Mouse (Mus musculus) ES-E14 (cell line): ENCODE data around the gene Il13ra1. TPM values are rescaled to one million over a fixed set of nuclear protein-coding genes. Genes with fewer than 3 reads are reported as not detected.

Experiments
- DNase-seq: peaks from one replicate; pipeline ENCODE4 v3.0.0-alpha.2; 2013; ENCODE audit warnings: low read depth, low spot score
- H3K27ac ChIP-seq: 2 replicates; pipeline ENCODE4 v1.5.1; 2012; ENCODE audit warnings: low read depth, mild to moderate bottlenecking, low read length, moderate library complexity, mixed read lengths; ENCODE audit not compliant: poor library complexity, insufficient read depth, severe bottlenecking
- H3K36me3 ChIP-seq: 2 replicates; pipeline ENCODE4 v1.6.1; 2012; ENCODE audit warnings: mild to moderate bottlenecking, low read length, moderate library complexity, mixed read lengths; ENCODE audit not compliant: control insufficient read depth, poor library complexity, insufficient read depth, severe bottlenecking
- H3K4me1 ChIP-seq, 2 experiments: fragments of 150-350 bp in 1 of 2; sonication (generic) in 1 of 2; 2 replicates each; pipeline ENCODE4 v1.6.1; 2012; ENCODE audit warnings: low read length in 2 of 2, mild to moderate bottlenecking in 1 of 2, mixed read lengths in 1 of 2; ENCODE audit not compliant: control insufficient read depth in 2 of 2, insufficient read depth in 2 of 2, poor library complexity in 1 of 2
- H3K4me3 ChIP-seq, 2 experiments: fragments of 150-350 bp in 1 of 2; sonication (generic) in 1 of 2; 2 replicates each; pipeline ENCODE4 v1.5.1; 2012; ENCODE audit warnings: low read length in 2 of 2, low read depth in 1 of 2, mild to moderate bottlenecking in 1 of 2, mixed read lengths in 1 of 2; ENCODE audit not compliant: insufficient read depth in 1 of 2, poor library complexity in 1 of 2, severe bottlenecking in 1 of 2
- H3K9ac ChIP-seq: 2 replicates; pipeline ENCODE4 v1.6.1; 2012; ENCODE audit warnings: low read depth, mild to moderate bottlenecking, low read length, mixed read lengths; ENCODE audit not compliant: poor library complexity, insufficient read depth, severe bottlenecking
- H3K9me3 ChIP-seq: fragments of 150-350 bp; sonication (generic); 2 replicates; pipeline ENCODE4 v1.6.1; 2012; ENCODE audit warnings: low read depth, mild to moderate bottlenecking, low read length; ENCODE audit not compliant: control insufficient read depth, insufficient read depth
- CHD2 ChIP-seq: IDR thresholded peaks from 2 replicates; pipeline ENCODE4 v1.6.1; 2014; ENCODE audit warnings: mild to moderate bottlenecking, low read depth, low read length, inconsistent platforms
- HCFC1 ChIP-seq: IDR thresholded peaks from 2 replicates; pipeline ENCODE4 v1.6.1; 2012; ENCODE audit warnings: low read length, inconsistent platforms, borderline replicate concordance; ENCODE audit not compliant: insufficient read depth
- MAFK ChIP-seq: IDR thresholded peaks from 2 replicates; pipeline ENCODE4 v1.6.1; 2014; ENCODE audit warnings: mild to moderate bottlenecking, low read depth, low read length, inconsistent platforms; ENCODE audit not compliant: insufficient read depth
- ZC3H11A ChIP-seq: IDR thresholded peaks from 2 replicates; pipeline ENCODE4 v1.6.1; 2012; ENCODE audit warnings: low read depth, mild to moderate bottlenecking, inconsistent platforms, low read length, borderline replicate concordance
- ZNF384 ChIP-seq: IDR thresholded peaks from 2 replicates; pipeline ENCODE4 v1.6.1; 2012; ENCODE audit warnings: low read depth, low read length, inconsistent platforms
- in situ Hi-C, 2 experiments: fragments of 600-800 bp; cut with MboI; formaldehyde crosslinking; loops; one replicate each; pipeline ENCODE4 v1.15.1; 2025; ENCODE audit warnings: low sequenced_read_pairs in 2 of 2, inconsistent platforms in 1 of 2; ENCODE audit not compliant: unreplicated experiment in 2 of 2
- total RNA-seq: library from RNA; depleted of rRNA; stranded (reverse); fragments of 300-350 nt; gene quantifications from 2 replicates; pipeline ENCODE4 v1.2.3, GENCODE M21; 2012

Il13ra1 gene
- total RNA-seq, 1 experiment = 5.4 TPM

DNA sequence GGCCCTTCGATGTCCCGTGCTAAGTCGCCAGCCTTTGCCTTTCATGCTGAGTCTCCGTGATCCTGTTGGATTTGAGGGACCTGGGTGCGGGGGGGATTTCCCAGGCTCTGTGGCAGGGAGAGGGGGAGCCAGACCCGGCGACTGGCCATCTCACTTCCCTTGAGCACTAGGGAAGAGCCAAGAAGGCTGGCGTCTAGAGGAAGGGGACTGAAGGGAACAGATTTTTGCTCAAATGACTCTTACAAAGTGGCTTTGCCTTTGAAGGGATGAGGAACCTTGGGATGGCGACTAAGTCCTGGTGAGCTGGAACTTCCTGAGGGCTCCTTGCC lies 476 bp downstream of the Il13ra1 start:
- Histone ChIP-seq H3K36me3 (no peaks in the 10 kb centered on the region), H3K4me1 (no peaks in the 10 kb centered on the region), H3K9me3 (no peaks in the 10 kb centered on the region), H3K27ac (no peak overlapping the region), H3K4me3 (peak overlapping the region; percentile 54 to 90), H3K9ac (peak overlapping the region; percentile 77)
- TF ChIP-seq ZNF384 (no peak), ZC3H11A (no peak), HCFC1 (no peak), CHD2 (no peak), MAFK (no peak)
- DNase-seq = no peak
- in situ Hi-C loops = no loop called here

DNA sequence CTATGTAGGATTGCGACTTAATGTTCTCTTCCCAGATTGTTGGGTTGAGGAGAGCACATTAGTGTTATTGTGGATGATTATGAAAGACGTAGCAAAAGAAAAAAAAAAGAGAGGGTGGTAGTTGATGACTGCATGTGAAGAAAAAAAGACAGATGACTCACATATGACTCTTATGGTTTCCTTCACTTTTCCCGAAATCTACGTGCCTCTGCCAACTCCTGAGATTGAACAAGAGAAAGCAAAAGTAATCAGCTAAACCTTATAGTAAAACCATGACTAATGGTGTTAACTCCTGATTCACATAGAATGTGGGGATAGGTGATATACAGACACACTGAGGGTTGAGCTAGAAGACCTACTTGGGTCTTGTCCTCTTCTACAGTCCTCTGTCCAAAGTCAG lies 3.3 kb downstream of the Il13ra1 start:
- no peak for TF ChIP-seq ZC3H11A
- TF ChIP-seq HCFC1 = no peak
- TF ChIP-seq MAFK = no peak
- TF ChIP-seq CHD2 = no peak
- no peak for TF ChIP-seq ZNF384
- no peak for DNase-seq
- in situ Hi-C loops = no loop called here

DNA sequence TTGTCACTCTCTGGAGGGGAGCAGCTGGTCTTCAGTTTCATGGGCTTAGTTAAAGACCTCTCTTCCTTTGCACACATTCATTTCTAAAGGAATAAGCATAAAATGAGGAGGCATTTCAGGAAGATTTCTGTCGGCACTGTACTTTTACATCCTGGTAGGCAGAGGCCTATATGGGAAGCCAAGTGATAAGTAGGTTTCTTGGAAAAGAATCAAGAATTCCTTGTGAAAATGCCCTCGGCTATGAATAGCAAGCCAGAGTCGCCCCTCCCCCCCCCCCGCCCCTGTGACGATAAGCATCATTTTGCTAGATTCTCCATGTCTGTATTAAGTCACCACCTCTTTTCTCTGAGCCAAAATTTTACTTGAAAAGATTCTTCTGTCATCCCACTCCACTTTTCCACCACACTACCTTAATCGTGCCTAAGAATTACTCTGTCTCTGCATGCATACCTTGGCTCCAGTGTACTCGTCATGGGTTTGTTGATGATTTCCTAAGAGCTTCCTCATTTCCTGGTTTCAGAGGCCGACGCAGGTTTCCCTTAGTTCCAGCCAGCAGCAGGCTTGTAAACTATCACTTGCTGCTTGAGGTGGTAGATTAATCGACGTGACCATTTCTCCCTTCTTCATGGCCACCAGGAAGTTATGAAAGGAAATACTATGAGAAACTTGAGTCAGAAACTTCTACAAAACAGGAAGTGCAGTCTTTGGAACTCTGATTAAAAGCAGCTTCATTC lies 17.3 kb downstream of the Il13ra1 start:
- no peak overlapping the region for H3K9ac ChIP-seq
- H3K27ac ChIP-seq = no peak overlapping the region
- H3K36me3 ChIP-seq = no peaks in the 10 kb centered on the region
- TF ChIP-seq ZC3H11A (no peak), ZNF384 (no peak), CHD2 (no peak), HCFC1 (no peak), MAFK (no peak)
- H3K4me1 ChIP-seq = no peaks in the 10 kb centered on the region
- no peak for DNase-seq
- in situ Hi-C loops = no loop called here
- H3K4me3 ChIP-seq = no peak overlapping the region
- no peaks in the 10 kb centered on the region for H3K9me3 ChIP-seq

More for the DNA sequence above, 3.3 kb downstream of the Il13ra1 start:
- Histone ChIP-seq H3K9ac (no peak overlapping the region), H3K4me3 (no peak overlapping the region), H3K9me3 (no peaks in the 10 kb centered on the region), H3K27ac (no peak overlapping the region), H3K4me1 (no peaks in the 10 kb centered on the region), H3K36me3 (no peaks in the 10 kb centered on the region)

DNA sequence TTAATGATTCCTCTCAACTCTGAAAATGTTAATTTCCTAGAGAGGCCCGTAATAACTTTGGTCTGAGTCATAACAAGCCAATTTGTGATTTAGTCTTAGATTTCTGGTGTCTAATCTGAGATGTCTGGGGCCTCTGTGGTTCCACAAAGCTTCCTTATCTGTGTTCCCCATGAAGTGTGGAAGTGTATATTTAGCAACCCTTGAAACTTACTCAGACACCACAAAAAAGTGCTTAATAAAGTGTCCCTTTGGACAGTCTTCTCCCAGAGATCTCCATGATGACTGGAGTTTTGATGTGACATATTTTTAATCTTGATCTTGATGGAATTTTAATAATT lies 17.8 kb downstream of the Il13ra1 start:
- Histone ChIP-seq H3K9ac (no peak overlapping the region), H3K4me1 (no peaks in the 10 kb centered on the region), H3K27ac (no peak overlapping the region), H3K36me3 (no peaks in the 10 kb centered on the region), H3K4me3 (no peak overlapping the region), H3K9me3 (no peaks in the 10 kb centered on the region)
- TF ChIP-seq MAFK (no peak), CHD2 (no peak), ZNF384 (no peak), HCFC1 (no peak), ZC3H11A (no peak)
- no peak for DNase-seq
- in situ Hi-C loops = no loop called here

DNA sequence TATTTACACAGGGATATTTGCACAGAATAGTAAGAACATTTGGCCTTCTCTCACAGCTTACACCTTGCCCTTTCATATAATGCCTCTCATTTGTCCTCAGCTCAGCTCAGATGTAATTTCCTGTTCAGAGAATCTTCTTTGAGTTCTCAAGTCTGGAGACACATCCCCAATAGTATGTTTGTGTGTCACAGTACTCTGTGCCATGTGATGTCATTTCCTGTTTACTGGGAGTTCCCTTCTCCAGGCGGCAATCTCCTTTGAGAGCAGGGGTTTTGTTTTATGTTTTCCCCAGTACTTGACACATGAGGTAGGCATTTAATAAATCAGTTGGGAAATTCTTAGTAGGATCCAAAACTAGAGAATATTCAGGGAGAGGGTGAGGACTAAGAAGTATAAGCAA lies 24.4 kb downstream of the Il13ra1 start:
- H3K27ac ChIP-seq = no peak overlapping the region
- H3K4me3 ChIP-seq = no peak overlapping the region
- no peaks in the 10 kb centered on the region for H3K36me3 ChIP-seq
- TF ChIP-seq CHD2 = no peak
- TF ChIP-seq MAFK = no peak
- TF ChIP-seq HCFC1 = no peak
- no peak for TF ChIP-seq ZNF384
- no peak for TF ChIP-seq ZC3H11A
- DNase-seq = no peak
- no peak overlapping the region for H3K9ac ChIP-seq
- H3K9me3 ChIP-seq = no peaks in the 10 kb centered on the region
- in situ Hi-C loops = no loop called here
- H3K4me1 ChIP-seq = no peaks in the 10 kb centered on the region
